Mouse (Mus musculus) megakaryocyte, embryonic 14.5 days (primary cell): ENCODE data around the gene Slc22a15.

Source experiments
- FLI1 ChIP-seq: IDR thresholded peaks from 2 replicates; pipeline ENCODE4 v1.6.1; 2012; ENCODE audit warnings: low read length, inconsistent platforms, mixed read lengths
- GATA1 ChIP-seq: IDR thresholded peaks from 3 replicates; pipeline ENCODE4 v1.6.1; 2012; ENCODE audit warnings: mixed read lengths, low read length, inconsistent platforms, borderline replicate concordance

DNA sequence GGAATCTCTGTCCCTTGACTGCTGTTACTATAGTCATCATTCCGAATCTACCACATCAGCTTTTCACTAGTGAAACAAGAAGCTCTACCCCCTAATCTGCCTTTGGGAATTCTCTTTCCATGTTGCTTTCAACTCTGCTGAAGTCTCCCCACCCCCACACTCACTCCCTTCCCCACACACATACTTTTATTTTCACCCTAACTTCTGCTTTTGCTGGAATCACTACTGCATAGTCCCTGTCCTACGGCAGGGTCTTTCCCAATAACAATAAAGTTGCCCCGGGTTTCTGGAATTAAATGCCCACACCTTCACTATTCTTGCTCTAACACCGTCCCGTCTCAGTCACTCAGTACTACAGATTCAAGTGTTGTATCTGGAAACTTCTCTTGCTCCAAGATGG is 87.7 kb downstream of the Slc22a15 start:
- no peak for TF ChIP-seq GATA1
- TF ChIP-seq FLI1, result no peak
